Mouse (Mus musculus) midbrain, postnatal 0 days (tissue): ENCODE data around the gene Slc38a1. TPM values are rescaled to one million over a fixed set of nuclear protein-coding genes. Genes with fewer than 3 reads are reported as not detected.

Experiments used
- ATAC-seq: fragments of 200-750 bp; cut with Nextera tagmentation; 2 replicates; pipeline ENCODE4 v1.8.0; 2017; ENCODE audit warnings: moderate number of reproducible peaks, mild to moderate bottlenecking, moderate TSS enrichment, moderate library complexity; ENCODE audit not compliant: low FRiP score
- DNase-seq: peaks from one replicate; pipeline ENCODE4 v3.0.0-alpha.2; 2015; ENCODE audit warnings: low spot score
- H3K27ac ChIP-seq: fragments of 300-500 bp; sonication (generic); 2 replicates; pipeline ENCODE4 v1.5.1; 2014; ENCODE audit warnings: low read depth, mild to moderate bottlenecking, low read length, mixed read lengths
- H3K27me3 ChIP-seq: fragments of 300-500 bp; sonication (generic); 2 replicates; pipeline ENCODE4 v1.6.1; 2014; ENCODE audit warnings: low read length, control low read depth, mixed read lengths; ENCODE audit not compliant: insufficient read depth
- H3K36me3 ChIP-seq: fragments of 300-500 bp; sonication (generic); 2 replicates; pipeline ENCODE4 v1.6.1; 2014; ENCODE audit warnings: low read length, control low read depth, mixed read lengths; ENCODE audit not compliant: insufficient read depth
- H3K4me1 ChIP-seq: fragments of 300-500 bp; sonication (generic); 2 replicates; pipeline ENCODE4 v1.6.1; 2014; ENCODE audit warnings: mild to moderate bottlenecking, control low read depth, antibody characterized with exemption, low read length, mixed read lengths; ENCODE audit not compliant: insufficient read depth
- H3K4me2 ChIP-seq: fragments of 300-500 bp; sonication (generic); 2 replicates; pipeline ENCODE4 v1.6.1; 2014; ENCODE audit warnings: low read depth, mild to moderate bottlenecking, low read length, mixed read lengths; ENCODE audit not compliant: poor library complexity, severe bottlenecking
- H3K4me3 ChIP-seq: fragments of 300-500 bp; sonication (generic); 2 replicates; pipeline ENCODE4 v1.5.1; 2014; ENCODE audit warnings: low read depth, mild to moderate bottlenecking, low read length, moderate library complexity
- H3K9ac ChIP-seq: fragments of 300-500 bp; sonication (generic); replicated peaks from 2 replicates; pipeline ENCODE4 v1.6.1; 2014; ENCODE audit warnings: mild to moderate bottlenecking, low read length, moderate library complexity, mixed read lengths; ENCODE audit not compliant: poor library complexity, severe bottlenecking
- H3K9me3 ChIP-seq: fragments of 300-500 bp; sonication (generic); 2 replicates; pipeline ENCODE4 v1.6.1; 2016; ENCODE audit warnings: low read length, control low read depth
- CTCF ChIP-seq: IDR thresholded peaks from 2 replicates; pipeline ENCODE4 v1.5.1; 2016; ENCODE audit warnings: antibody characterized with exemption, mild to moderate bottlenecking
- WGBS: fragments of 180-500 bp; shearing (Covaris S2); extraction: QIAGEN DNeasy Blood & Tissue Kit; methylation state at CpG from one replicate; pipeline ENCODE4 v1.1.7; 2014; 5-methylcytosine and 5-hydroxymethylcytosine counted together
- polyA plus RNA-seq: library from polyadenylated mRNA; unstranded; fragments of >200 nt; fragmentation: Nextera tagmentation; extraction: Ambion mirVana; gene quantifications from 2 replicates; pipeline ENCODE4 v1.2.1, GENCODE M21; 2015
- total RNA-seq: library from RNA; depleted of rRNA; stranded (reverse); fragments of >200 nt; gene quantifications from 2 replicates; pipeline ENCODE4 v1.2.3, GENCODE M21; 2014; rRNA removed

Slc38a1 gene
- total and polyA plus RNA-seq, 2 experiments from 2014 or later = 75.2 to 91.2 TPM

DNA sequence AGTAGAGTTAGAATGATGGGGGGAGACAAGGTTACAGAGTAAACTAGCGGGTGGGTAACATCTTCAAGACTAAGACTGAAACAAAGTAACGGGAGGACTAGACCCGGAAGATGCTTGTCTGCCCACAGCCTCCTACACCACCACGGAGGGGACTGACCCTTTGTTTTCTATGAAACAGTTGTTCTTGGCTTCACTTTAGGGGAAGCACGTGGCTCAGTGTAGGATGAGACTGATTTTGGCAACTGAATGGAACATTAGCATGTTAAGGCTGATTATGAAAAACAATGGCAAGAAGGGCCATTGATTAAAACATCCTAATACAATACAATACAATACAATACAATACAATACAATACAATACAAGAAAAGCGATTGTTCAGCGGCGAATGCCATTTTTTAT is 100.6 kb downstream of the Slc38a1 start:
- Histone ChIP-seq H3K36me3 (no peaks in the 10 kb centered on the region), H3K4me2 (no peak overlapping the region), H3K27ac (no peak overlapping the region), H3K4me1 (no peaks in the 10 kb centered on the region), H3K27me3 (no peaks in the 10 kb centered on the region), H3K4me3 (no peak overlapping the region), H3K9ac (no peak overlapping the region), H3K9me3 (no peaks in the 10 kb centered on the region)
- ATAC-seq = no peak
- no peak for DNase-seq
- TF ChIP-seq CTCF = no peak
- WGBS = 65% methylated on average over 8 of the region's 8 CpGs

DNA sequence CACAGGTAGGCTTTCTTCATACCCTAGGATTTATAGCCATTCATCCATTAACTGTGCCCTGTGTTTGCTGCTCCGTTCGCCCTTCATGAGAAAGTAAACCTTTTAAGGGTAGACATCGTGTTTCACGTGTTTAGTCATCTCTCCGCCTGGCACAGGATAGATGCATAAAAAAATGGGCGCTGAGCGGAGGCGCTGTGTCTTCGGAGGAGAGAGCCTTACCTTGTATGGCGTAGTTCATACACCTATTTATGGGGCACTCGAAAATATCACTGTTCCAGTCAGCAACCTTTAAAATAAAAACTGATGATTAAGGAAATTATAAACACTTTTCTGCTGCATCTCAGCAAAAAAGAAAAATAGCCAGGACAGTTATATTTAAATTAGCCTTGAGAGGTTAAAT is 105.4 kb downstream of the Slc38a1 start:
- H3K9ac ChIP-seq = no peak overlapping the region
- H3K36me3 ChIP-seq = no peaks in the 10 kb centered on the region
- TF ChIP-seq CTCF = no peak
- DNase-seq (no peak), ATAC-seq (no peak)
- WGBS = 95% methylated on average over 11 of the region's 11 CpGs
- H3K4me3 ChIP-seq = no peak overlapping the region
- no peak overlapping the region for H3K4me2 ChIP-seq
- H3K27ac ChIP-seq = no peak overlapping the region
- H3K27me3 ChIP-seq = no peaks in the 10 kb centered on the region
- H3K4me1 ChIP-seq = no peaks in the 10 kb centered on the region
- H3K9me3 ChIP-seq = no peaks in the 10 kb centered on the region

- TF ChIP-seq CTCF = no peak
- H3K27me3 ChIP-seq = no peaks in the 10 kb centered on the region
- WGBS = 93% methylated on average over 7 of the region's 7 CpGs
- no peak overlapping the region for H3K9ac ChIP-seq
- H3K4me2 ChIP-seq = no peak overlapping the region
- no peak for ATAC-seq
- H3K36me3 ChIP-seq = no peaks in the 10 kb centered on the region
- no peak for DNase-seq
- H3K4me3 ChIP-seq = no peak overlapping the region
- no peak overlapping the region for H3K27ac ChIP-seq
- no peaks in the 10 kb centered on the region for H3K4me1 ChIP-seq
- no peaks in the 10 kb centered on the region for H3K9me3 ChIP-seq
Measured at GRCm38 (mm10) chr15:96536412-96536811, 106.3 kb downstream of the Slc38a1 start.

DNA sequence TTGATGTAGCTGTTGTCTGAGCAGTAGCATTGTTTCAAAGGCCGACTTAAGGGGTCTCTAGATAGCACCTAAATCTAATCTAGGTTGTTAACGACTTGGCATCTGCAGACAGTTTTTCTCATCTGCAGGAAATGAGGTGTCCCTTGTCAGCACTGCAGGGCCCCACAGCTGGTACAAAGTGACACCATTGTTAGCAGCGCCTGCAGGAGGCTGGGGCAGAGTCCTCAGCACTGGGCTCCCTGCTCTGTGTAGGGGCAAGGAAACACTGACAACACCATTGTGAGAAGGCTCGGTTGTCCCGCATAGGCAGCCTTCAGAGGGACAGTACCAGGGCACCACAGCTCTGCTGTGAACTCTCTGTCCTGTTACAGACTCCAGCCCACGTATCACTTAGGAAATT is 115.0 kb downstream of the Slc38a1 start:
- no peak for TF ChIP-seq CTCF
- DNase-seq (no peak), ATAC-seq (no peak)
- Histone ChIP-seq H3K27ac (no peak overlapping the region), H3K4me3 (no peak overlapping the region), H3K36me3 (no peaks in the 10 kb centered on the region), H3K9me3 (no peaks in the 10 kb centered on the region), H3K4me1 (no peaks in the 10 kb centered on the region), H3K27me3 (no peaks in the 10 kb centered on the region), H3K9ac (no peak overlapping the region), H3K4me2 (no peak overlapping the region)
- WGBS = 46% methylated on average over 6 of the region's 6 CpGs

DNA sequence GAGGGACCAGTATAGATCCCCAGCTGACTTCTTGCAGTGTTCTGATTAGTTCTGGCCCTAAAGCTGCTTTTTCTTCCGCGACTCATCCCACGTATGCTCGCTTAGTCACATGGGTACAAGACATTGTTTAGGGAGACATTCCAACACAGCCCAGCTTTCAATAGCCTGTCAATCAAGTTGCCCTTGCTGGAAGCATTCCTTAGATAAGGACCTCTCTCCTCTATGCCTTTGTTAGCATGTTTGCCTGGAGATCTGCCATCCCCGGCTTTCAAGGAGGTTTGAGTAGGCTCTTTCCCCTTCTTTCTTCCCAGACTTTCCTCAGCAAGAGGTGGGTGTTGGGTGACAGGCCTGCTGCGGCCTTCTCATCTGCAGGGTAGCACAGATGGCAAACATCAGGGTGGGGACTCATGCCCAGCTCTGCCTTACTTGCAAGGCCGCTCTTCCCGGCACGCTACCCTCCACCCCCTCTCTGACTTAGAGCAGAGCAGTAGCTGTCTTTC is 118.4 kb downstream of the Slc38a1 start:
- Histone ChIP-seq H3K4me3 (no peak overlapping the region), H3K4me2 (no peak overlapping the region), H3K27ac (no peak overlapping the region), H3K4me1 (no peaks in the 10 kb centered on the region), H3K9me3 (no peaks in the 10 kb centered on the region), H3K36me3 (no peaks in the 10 kb centered on the region), H3K9ac (no peak overlapping the region), H3K27me3 (no peaks in the 10 kb centered on the region)
- no peak for TF ChIP-seq CTCF
- no peak for DNase-seq
- ATAC-seq = no peak
- WGBS = 32% methylated on average over 9 of the region's 9 CpGs

Other genes starting within 250 kb of the Slc38a1 start
- 27.7 and 30.7 TPM in 2 replicates for gene Scaf11, start 182.1 kb downstream of the Slc38a1 start, total RNA-seq
- 35.0 and 41.7 TPM in 2 replicates for gene Scaf11, start 182.1 kb downstream of the Slc38a1 start, polyA plus RNA-seq
- gene Slc38a2, start 56.8 kb upstream of the Slc38a1 start, total RNA-seq = 90.9 and 96.1 TPM in 2 replicates
- gene Slc38a2, start 56.8 kb upstream of the Slc38a1 start, polyA plus RNA-seq = 71.3 and 79.4 TPM in 2 replicates